Mouse (Mus musculus) embryonic facial prominence, embryonic 12.5 days (tissue): Measurements from ENCODE around the gene Asna1. TPM values are rescaled to one million over a fixed set of nuclear protein-coding genes. Genes with fewer than 3 reads are reported as not detected.

Experiments
- ATAC-seq: fragments of 200-750 bp; cut with Nextera tagmentation; 2 replicates; pipeline ENCODE4 v1.8.0; 2017; ENCODE audit not compliant: insufficient number of reproducible peaks, insufficient read depth, low FRiP score, low TSS enrichment
- H3K27ac ChIP-seq: fragments of 300-500 bp; sonication (generic); 2 replicates; pipeline ENCODE4 v1.5.1; 2016; ENCODE audit warnings: mild to moderate bottlenecking
- H3K27me3 ChIP-seq: fragments of 300-500 bp; sonication (generic); 2 replicates; pipeline ENCODE4 v1.6.1; 2016; ENCODE audit warnings: mild to moderate bottlenecking, moderate library complexity
- H3K36me3 ChIP-seq: fragments of 300-500 bp; sonication (generic); 2 replicates; pipeline ENCODE4 v1.6.1; 2016; ENCODE audit warnings: mild to moderate bottlenecking
- H3K4me1 ChIP-seq: fragments of 300-500 bp; sonication (generic); 2 replicates; pipeline ENCODE4 v1.6.1; 2016
- H3K4me2 ChIP-seq: fragments of 300-500 bp; sonication (generic); replicated peaks from 2 replicates; pipeline ENCODE4 v1.6.1; 2016; ENCODE audit warnings: mild to moderate bottlenecking, moderate library complexity
- H3K4me3 ChIP-seq: fragments of 300-500 bp; sonication (generic); 2 replicates; pipeline ENCODE4 v1.5.1; 2016; ENCODE audit warnings: mild to moderate bottlenecking
- H3K9ac ChIP-seq: fragments of 300-500 bp; sonication (generic); 2 replicates; pipeline ENCODE4 v1.6.1; 2016; ENCODE audit warnings: mild to moderate bottlenecking, moderate library complexity
- H3K9me3 ChIP-seq: fragments of 300-500 bp; sonication (generic); 2 replicates; pipeline ENCODE4 v1.6.1; 2016; ENCODE audit warnings: mild to moderate bottlenecking, moderate library complexity
- WGBS: fragments of 180-500 bp; shearing (Covaris S2); methylation state at CpG from one replicate; pipeline ENCODE4 v1.1.7; 2016; 5-methylcytosine and 5-hydroxymethylcytosine counted together
- microRNA-seq: library from miRNA; unstranded; fragments of <30 nt; microRNA quantifications from one replicate; pipeline ENCODE4, GENCODE M21; 2017
- polyA plus RNA-seq: library from polyadenylated mRNA; unstranded; fragments of >200 nt; fragmentation: Nextera tagmentation; extraction: Ambion mirVana; gene quantifications from 2 replicates; pipeline ENCODE4 v1.2.1, GENCODE M21; 2016

Asna1 gene
- polyA plus RNA-seq, 1 experiment from 2014 or later, result 125 TPM

GRCm38 (mm10) chr8:84969241-84970134, 55.6 kb downstream of the Asna1 start, which contains the start of the genes Gm49661, Prdx2 and Rnaseh2a:
TSS of gene Gm49661 (minus strand) at chr8:84969433.
TSS of gene Prdx2 (plus strand) at chr8:84969587.
TSS of gene Rnaseh2a (minus strand) at chr8:84969767.
- no peaks in the 10 kb centered on the region for H3K27me3 ChIP-seq
- peak within 1 kb of the TSS; percentile 93 for H3K4me2 ChIP-seq
- H3K4me1 ChIP-seq, result peaks cover 32% of the 10 kb centered on the region
- peak within 1 kb of the TSS; percentile 85 for H3K27ac ChIP-seq
- H3K9ac ChIP-seq, result peak within 1 kb of the TSS; percentile 90
- under 1% methylated on average over 56 of the region's 56 CpGs for WGBS
- peak; percentile 65 for ATAC-seq
- peaks cover 35% of the 10 kb centered on the region for H3K36me3 ChIP-seq
- peak within 1 kb of the TSS; percentile 83 for H3K4me3 ChIP-seq
- no peaks in the 10 kb centered on the region for H3K9me3 ChIP-seq

- H3K27ac ChIP-seq, result peak overlapping the region; percentile 85
- peak overlapping the region; percentile 83 for H3K4me3 ChIP-seq
- H3K4me1 ChIP-seq, result peaks cover 32% of the 10 kb centered on the region
- H3K36me3 ChIP-seq, result peaks cover 30% of the 10 kb centered on the region
- H3K9me3 ChIP-seq, result no peaks in the 10 kb centered on the region
- no peaks in the 10 kb centered on the region for H3K27me3 ChIP-seq
- H3K4me2 ChIP-seq, result peak overlapping the region; percentile 93
- ATAC-seq, result no peak
- 23% methylated on average over 2 of the region's 2 CpGs for WGBS
- H3K9ac ChIP-seq, result peak overlapping the region; percentile 90
Observed at GRCm38 (mm10) chr8:84968650-84969049, 56.4 kb downstream of the Asna1 start.

Small RNAs within 50 kb of the gene (microRNA-seq; reads per million reads assigned to microRNA genes)
- gene Mir7070, result 0.73 reads per million

Other genes starting within 250 kb of the Asna1 start
- gene Nfix, start 224.9 kb downstream of the Asna1 start, polyA plus RNA-seq, result 18.4 and 21.2 TPM in 2 replicates
- 5.3 and 5.5 TPM in 2 replicates for gene Dand5, start 202.5 kb downstream of the Asna1 start, polyA plus RNA-seq
- 46.7 and 46.8 TPM in 2 replicates for gene Gadd45gip1, start 193.8 kb downstream of the Asna1 start, polyA plus RNA-seq
- 96.0 TPM in 2 replicates for gene Rad23a, start 184.6 kb downstream of the Asna1 start, polyA plus RNA-seq
- gene Calr, start 178.3 kb downstream of the Asna1 start, polyA plus RNA-seq, result 919 and 944 TPM in 2 replicates
- gene Farsa, start 168.3 kb downstream of the Asna1 start, polyA plus RNA-seq, result 106 and 108 TPM in 2 replicates
- 84.1 and 91.7 TPM in 2 replicates for gene Syce2, start 153.2 kb downstream of the Asna1 start, polyA plus RNA-seq
- gene Gcdh, start 131.4 kb downstream of the Asna1 start, polyA plus RNA-seq, result 44.3 and 45.2 TPM in 2 replicates
- 4.7 and 5.4 TPM in 2 replicates for gene Klf1, start 123.4 kb downstream of the Asna1 start, polyA plus RNA-seq
- 14.8 and 15.4 TPM in 2 replicates for gene Dnase2a, start 116.7 kb downstream of the Asna1 start, polyA plus RNA-seq
- 5.3 and 5.7 TPM in 2 replicates for gene Mast1, start 87.9 kb downstream of the Asna1 start, polyA plus RNA-seq
- 0.50 and 0.52 TPM in 2 replicates for gene Rtbdn, start 78.3 kb downstream of the Asna1 start, polyA plus RNA-seq
- gene Gm49661, start 55.8 kb downstream of the Asna1 start, polyA plus RNA-seq, result not detected in 2 replicates
- gene Prdx2, start 55.7 kb downstream of the Asna1 start, polyA plus RNA-seq, result 1,038 and 1,130 TPM in 2 replicates
- gene Rnaseh2a, start 55.5 kb downstream of the Asna1 start, polyA plus RNA-seq, result 104 and 115 TPM in 2 replicates
- gene Junb, start 46.6 kb downstream of the Asna1 start, polyA plus RNA-seq, result 8.0 and 9.0 TPM in 2 replicates
- 20.6 TPM in 2 replicates for gene Hook2, start 34.7 kb downstream of the Asna1 start, polyA plus RNA-seq
- 0.08 TPM in 1 of 2 replicates, not detected in the other for gene Best2, start 10.8 kb downstream of the Asna1 start, polyA plus RNA-seq
- 160 and 176 TPM in 2 replicates for gene Trir, start 1.5 kb upstream of the Asna1 start, polyA plus RNA-seq
- gene Tnpo2, start 11.6 kb upstream of the Asna1 start, polyA plus RNA-seq, result 31.7 and 33.3 TPM in 2 replicates
- 32.8 and 35.8 TPM in 2 replicates for gene Fbxw9, start 34.8 kb upstream of the Asna1 start, polyA plus RNA-seq
- gene Gm5741, start 42.7 kb upstream of the Asna1 start, polyA plus RNA-seq, result 0.90 TPM in 1 of 2 replicates, not detected in the other
- gene Dhps, start 46.5 kb upstream of the Asna1 start, polyA plus RNA-seq, result 66.8 and 67.9 TPM in 2 replicates
- gene Wdr83os, start 55.5 kb upstream of the Asna1 start, polyA plus RNA-seq, result 118 and 128 TPM in 2 replicates
- gene Wdr83, start 56.0 kb upstream of the Asna1 start, polyA plus RNA-seq, result 48.9 and 49.1 TPM in 2 replicates
- gene Man2b1, start 58.0 kb upstream of the Asna1 start, polyA plus RNA-seq, result 25.9 and 27.6 TPM in 2 replicates
- gene Zfp791, start 97.8 kb upstream of the Asna1 start, polyA plus RNA-seq, result 2.3 and 3.2 TPM in 2 replicates
- not detected in 2 replicates for gene Cks1brt, start 126.6 kb upstream of the Asna1 start, polyA plus RNA-seq
- gene Olfr371, start 200.7 kb upstream of the Asna1 start, polyA plus RNA-seq, result not detected in 2 replicates